Mouse (Mus musculus) stomach, postnatal 0 days (tissue): Measurements from ENCODE around the gene Rin2. TPM values are rescaled to one million over a fixed set of nuclear protein-coding genes. Genes with fewer than 3 reads are reported as not detected.

Source experiments
- ATAC-seq: fragments of 200-750 bp; cut with Nextera tagmentation; 2 replicates; pipeline ENCODE4 v1.8.0; 2017; ENCODE audit not compliant: low FRiP score, low TSS enrichment
- DNase-seq: peaks from one replicate; pipeline ENCODE4 v3.0.0-alpha.2; 2016; ENCODE audit warnings: low spot score
- H3K27ac ChIP-seq: fragments of 300-500 bp; sonication (generic); replicated peaks from 2 replicates; pipeline ENCODE4 v1.5.1; 2014; ENCODE audit warnings: mild to moderate bottlenecking, control low read depth
- H3K27me3 ChIP-seq: fragments of 300-500 bp; sonication (generic); 2 replicates; pipeline ENCODE4 v1.6.1; 2014; ENCODE audit warnings: low read length; ENCODE audit not compliant: control insufficient read depth, insufficient read depth
- H3K36me3 ChIP-seq: fragments of 300-500 bp; sonication (generic); 2 replicates; pipeline ENCODE4 v1.6.1; 2014; ENCODE audit warnings: low read length, mixed read lengths; ENCODE audit not compliant: control insufficient read depth, insufficient read depth
- H3K4me1 ChIP-seq: fragments of 300-500 bp; sonication (generic); replicated peaks from 2 replicates; pipeline ENCODE4 v1.6.1; 2014; ENCODE audit warnings: antibody characterized with exemption; ENCODE audit not compliant: control insufficient read depth, insufficient read depth
- H3K4me2 ChIP-seq: fragments of 300-500 bp; sonication (generic); replicated peaks from 2 replicates; pipeline ENCODE4 v1.6.1; 2014; ENCODE audit warnings: low read depth, mild to moderate bottlenecking, control low read depth, moderate library complexity
- H3K4me3 ChIP-seq: fragments of 300-500 bp; sonication (generic); 2 replicates; pipeline ENCODE4 v1.5.1; 2014; ENCODE audit warnings: low read depth, low read length, control low read depth
- H3K9ac ChIP-seq: fragments of 300-500 bp; sonication (generic); 2 replicates; pipeline ENCODE4 v1.6.1; 2014; ENCODE audit warnings: mild to moderate bottlenecking, low read length, control low read depth, mixed read lengths
- H3K9me3 ChIP-seq: fragments of 300-500 bp; sonication (generic); 2 replicates; pipeline ENCODE4 v1.6.1; 2016; ENCODE audit warnings: low read length; ENCODE audit not compliant: control insufficient read depth
- CTCF ChIP-seq: IDR thresholded peaks from 2 replicates; pipeline ENCODE4 v1.5.1; 2016; ENCODE audit warnings: antibody characterized with exemption, low read depth, mild to moderate bottlenecking, moderate library complexity
- EP300 ChIP-seq: optimal IDR thresholded peaks from 2 replicates; pipeline ENCODE3; 2016; ENCODE audit warnings: antibody characterized with exemption
- WGBS: fragments of 180-500 bp; shearing (Covaris S2); extraction: QIAGEN DNeasy Blood & Tissue Kit; methylation state at CpG from one replicate; pipeline ENCODE4 v1.1.7; 2014; 5-methylcytosine and 5-hydroxymethylcytosine counted together
- polyA plus RNA-seq: library from polyadenylated mRNA; unstranded; fragments of >200 nt; fragmentation: Nextera tagmentation; extraction: Ambion mirVana; gene quantifications from 2 replicates; pipeline ENCODE4 v1.2.1, GENCODE M21; 2015

The Rin2 gene
- polyA plus RNA-seq, 1 experiment from 2014 or later: 22.2 TPM

GRCm38 (mm10) chr2:145784246-145784935 lies 109.4 kb downstream of the Rin2 start:
- Histone ChIP-seq H3K9me3 (no peaks in the 10 kb centered on the region), H3K27ac (peak overlapping the region; percentile 82), H3K9ac (no peak overlapping the region), H3K4me2 (no peak overlapping the region), H3K36me3 (no peaks in the 10 kb centered on the region), H3K4me3 (no peak overlapping the region), H3K4me1 (peaks cover 6% of the 10 kb centered on the region), H3K27me3 (no peaks in the 10 kb centered on the region)
- 26% methylated on average over 13 of the region's 13 CpGs for WGBS
- TF ChIP-seq EP300: no peak
- DNase-seq (peak; percentile 24), ATAC-seq (no peak)

- Histone ChIP-seq H3K4me3 (no peak overlapping the region), H3K9ac (no peak overlapping the region), H3K36me3 (no peaks in the 10 kb centered on the region), H3K27me3 (no peaks in the 10 kb centered on the region), H3K4me2 (no peak overlapping the region), H3K9me3 (no peaks in the 10 kb centered on the region), H3K27ac (peak overlapping the region; percentile 82), H3K4me1 (peaks cover 6% of the 10 kb centered on the region)
- WGBS: 78% methylated on average over 1 of the region's 1 CpGs
- DNase-seq: no peak
- TF ChIP-seq CTCF (no peak), EP300 (no peak)
- ATAC-seq: peak; percentile 3; the same call in 1 of the 2 replicates
These were observed 109.9 kb downstream of the Rin2 start for GRCm38 (mm10) chr2:145784964-145785363.

- Histone ChIP-seq H3K9me3 (no peaks in the 10 kb centered on the region), H3K4me2 (peak overlapping the region; percentile 55), H3K36me3 (no peaks in the 10 kb centered on the region), H3K9ac (peak overlapping the region; percentile 51), H3K4me1 (peaks cover 6% of the 10 kb centered on the region), H3K27ac (peak overlapping the region; percentile 82), H3K4me3 (peak overlapping the region; percentile 40), H3K27me3 (no peaks in the 10 kb centered on the region)
- ATAC-seq (peak; percentile 62), DNase-seq (peak; percentile 74)
- TF ChIP-seq CTCF (peak; percentile 51), EP300 (no peak)
- WGBS: 4% methylated on average over 18 of the region's 18 CpGs
These were observed 111.0 kb downstream of the Rin2 start for GRCm38 (mm10) chr2:145785758-145786617.

GRCm38 (mm10) chr2:145786618-145786932 lies 111.6 kb downstream of the Rin2 start:
- Histone ChIP-seq H3K9ac (peak overlapping the region; percentile 51), H3K4me2 (peak overlapping the region; percentile 55), H3K9me3 (no peaks in the 10 kb centered on the region), H3K27ac (peak overlapping the region; percentile 82), H3K4me1 (peaks cover 6% of the 10 kb centered on the region), H3K4me3 (peak overlapping the region; percentile 40), H3K36me3 (no peaks in the 10 kb centered on the region), H3K27me3 (no peaks in the 10 kb centered on the region)
- ATAC-seq (no peak), DNase-seq (no peak)
- 14% methylated on average over 3 of the region's 3 CpGs for WGBS
- no peak; the same call in 1 of the 2 replicates for TF ChIP-seq CTCF
- TF ChIP-seq EP300: no peak

- Histone ChIP-seq H3K27ac (peak overlapping the region; percentile 35), H3K4me2 (peak overlapping the region; percentile 55), H3K9me3 (no peaks in the 10 kb centered on the region), H3K27me3 (no peaks in the 10 kb centered on the region), H3K9ac (no peak overlapping the region), H3K4me3 (no peak overlapping the region), H3K36me3 (peaks cover 4% of the 10 kb centered on the region; the same call in 1 of the 2 replicates), H3K4me1 (peaks cover 6% of the 10 kb centered on the region)
- TF ChIP-seq EP300 (no peak), CTCF (no peak)
- DNase-seq (peak; percentile 44), ATAC-seq (peak; percentile 92)
- 41% methylated on average over 7 of the region's 7 CpGs for WGBS
These were observed 112.5 kb downstream of the Rin2 start for GRCm38 (mm10) chr2:145787486-145787885.
